Mouse (Mus musculus): Measurements from ENCODE around the gene Gale.

The Gale gene

GRCm38 (mm10) chr4:136006821-136007220, 43.3 kb downstream of the Gale start:
- DNase-seq (ENCODE audit: inconsistent age in 2 of 2, low spot score in 1 of 2), result no peak

DNA sequence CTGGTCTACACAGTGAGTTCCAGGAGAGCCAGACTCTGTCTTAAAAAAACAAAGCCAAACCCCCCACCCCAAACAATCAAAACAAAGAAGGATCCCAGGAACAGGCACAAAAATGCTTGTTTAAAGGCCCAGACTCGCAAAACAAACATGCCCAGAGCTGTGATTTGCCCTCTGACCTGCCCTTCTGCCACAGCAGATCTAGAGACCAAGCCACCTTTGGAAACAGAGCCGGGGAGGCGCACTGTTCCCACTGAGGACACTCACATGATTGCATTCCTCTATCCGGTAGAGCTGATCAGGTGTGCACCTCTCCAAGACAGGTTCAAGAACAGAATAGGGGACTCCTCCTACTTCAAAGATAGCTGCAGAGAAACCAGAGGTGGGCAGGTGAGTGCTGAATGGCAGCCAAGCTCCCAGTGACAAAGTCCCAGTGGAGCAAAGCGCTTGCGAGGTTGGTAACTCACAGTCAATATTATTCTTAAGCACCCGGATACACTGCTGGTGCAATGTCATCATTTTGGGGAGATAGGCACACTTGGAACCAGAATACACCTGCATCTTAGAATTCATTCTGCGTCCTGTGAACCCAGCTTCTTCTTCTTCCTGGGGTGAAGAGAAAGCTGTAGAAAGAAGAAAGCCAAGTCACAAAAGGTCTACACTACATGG, 45.4 kb downstream of the Gale start:
- no peak for DNase-seq (ENCODE audit: inconsistent age in 2 of 2, low spot score in 1 of 2)

DNA sequence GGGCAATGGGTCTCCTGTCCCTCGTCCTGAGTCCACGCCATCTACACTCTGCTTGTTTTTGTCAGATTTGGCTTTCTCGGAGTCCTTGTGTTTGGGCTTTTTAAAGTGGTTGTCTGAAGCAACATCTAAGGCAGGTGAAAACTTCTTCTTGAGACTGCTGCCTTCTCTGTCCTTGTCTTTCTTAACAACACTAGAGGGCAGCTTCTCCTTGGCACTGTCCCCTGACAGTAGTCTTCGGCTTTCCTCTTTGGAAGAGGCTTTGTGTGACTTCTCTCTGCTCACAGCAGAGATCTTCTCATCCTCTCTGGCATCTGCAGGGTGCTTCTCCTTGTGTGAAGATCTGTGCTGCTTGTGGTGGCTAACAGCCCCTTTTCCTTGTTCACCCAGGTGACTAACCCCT, 47.1 kb downstream of the Gale start:
- DNase-seq (ENCODE audit: inconsistent age in 2 of 2, low spot score in 1 of 2), result no peak

DNA sequence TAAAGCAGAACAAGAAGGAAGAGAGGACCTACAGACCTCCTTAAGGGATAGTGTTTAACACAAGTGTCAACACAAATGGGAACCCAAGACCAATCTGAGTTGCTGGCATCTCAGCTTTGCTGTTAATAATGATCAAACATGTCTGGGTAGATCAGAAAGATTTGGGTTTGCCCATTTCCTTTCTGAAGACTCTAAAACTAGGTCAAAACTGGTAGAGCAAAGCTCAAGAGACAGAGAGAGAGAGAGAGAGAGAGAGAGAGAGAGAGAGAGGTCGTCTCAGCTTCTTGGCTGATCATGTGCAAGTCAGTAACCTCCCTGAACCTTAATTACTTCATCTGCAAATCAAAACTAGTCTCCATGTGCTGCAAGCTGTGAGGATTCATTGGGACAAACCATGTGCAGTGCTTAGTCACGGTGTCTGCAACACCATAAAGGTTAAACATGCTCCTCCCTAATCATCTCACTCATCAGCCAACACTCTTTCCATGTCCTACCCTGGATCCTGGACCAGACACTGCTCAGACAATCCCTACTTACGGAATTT, 52.6 kb downstream of the Gale start:
- peak in 1 of 2 experiments; percentile 27 for DNase-seq (ENCODE audit: inconsistent age in 2 of 2, low spot score in 1 of 2)
